10 mouse cellular contexts compared by ENCODE assay signal in the genomic region with DNA sequence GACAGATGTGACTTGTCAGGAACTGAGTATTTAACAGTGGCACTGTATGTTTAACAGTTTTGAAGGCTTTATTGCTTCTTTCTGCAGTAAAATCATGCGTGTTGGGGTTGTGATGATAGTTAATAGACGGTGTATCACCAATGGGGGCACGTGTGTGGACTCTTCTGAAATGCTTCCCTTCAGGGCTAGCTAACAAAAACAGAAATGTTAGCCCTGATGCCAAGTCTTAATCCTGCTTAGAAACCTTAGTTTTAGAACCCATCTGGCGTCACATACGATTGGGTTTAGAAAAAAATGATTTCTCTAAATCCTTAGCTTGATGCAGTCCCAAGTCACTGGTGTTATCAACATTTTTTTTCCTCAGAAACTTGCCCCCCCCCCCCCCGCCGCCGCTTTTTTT.
DNase-seq lines count a peak whose midpoint lies in the region; ATAC-seq and TF ChIP-seq lines count a peak whose summit lies in the region.
"Had no signal": no experiment of that assay in that cellular context is flagged by ENCODE, and none has a peak within 500 bp of the region (broad histone marks: within the 10 kb centered on the region; RNA-seq: fewer than 3 reads in every experiment).

No protein-coding gene starts in this region.

- no peak for ATAC-seq in lung, embryonic 15.5 days (ENCODE audit: borderline replicate concordance, extremely low read depth, low FRiP score, low TSS enrichment)
- no peak for ATAC-seq in hindbrain, embryonic 15.5 days (ENCODE audit: low FRiP score, low read depth)
- no peak for ATAC-seq in neural tube, embryonic 15.5 days (ENCODE audit: low FRiP score)

- no peak for TF ChIP-seq CTCF in cerebellum, adult 2 months (IDR thresholded peaks at IDR 0.05; ENCODE audit: borderline replicate concordance, insufficient read depth, low read depth, low read length)

- H3K4me3 ChIP-seq in cerebellum, adult 2 months (replicated peaks; ENCODE audit: insufficient read depth, low read depth, low read length): peak overlapping the region; percentile 92
- H3K4me3 ChIP-seq in lung, embryonic 15.5 days: no peak overlapping the region
- H3K4me3 ChIP-seq in hindbrain, embryonic 15.5 days: peak overlapping the region; percentile 58
- peak overlapping the region; percentile 53 for H3K4me3 ChIP-seq in neural tube, embryonic 15.5 days (replicated peaks)

- no peaks in the 10 kb centered on the region for H3K9me3 ChIP-seq in lung, embryonic 15.5 days
- H3K9me3 ChIP-seq in hindbrain, embryonic 15.5 days: no peaks in the 10 kb centered on the region
- H3K9me3 ChIP-seq in neural tube, embryonic 15.5 days (replicated peaks): no peaks in the 10 kb centered on the region

- H3K27ac ChIP-seq in cerebellum, adult 2 months (ENCODE audit: insufficient read depth, low read length): peak overlapping the region; percentile 64; the same call in 1 of the 2 replicates
- H3K27ac ChIP-seq in lung, embryonic 15.5 days: peak overlapping the region; percentile 63
- peak overlapping the region; percentile 98 for H3K27ac ChIP-seq in hindbrain, embryonic 15.5 days (replicated peaks)
- H3K27ac ChIP-seq in neural tube, embryonic 15.5 days (replicated peaks): peak overlapping the region; percentile 95

- DNase-seq in cerebellum, adult 2 months: peak; percentile 35 to 53
- no peak for DNase-seq in cerebellum, adult 11-12 months
- no peak for DNase-seq in lung, postnatal 4 days
- no peak for DNase-seq in thymus, postnatal 25 days
- no peak for DNase-seq in kidney, adult 9 months
- DNase-seq: adrenal gland, postnatal 25 days; lung, postnatal 36 days had no signal

- TF ChIP-seq POLR2A in cerebellum, adult 2 months (IDR thresholded peaks at IDR 0.05; ENCODE audit: borderline replicate concordance, insufficient read depth, low read length): no peak

- peak overlapping the region; percentile 18; the same call in 1 of the 2 replicates for H3K4me2 ChIP-seq in lung, embryonic 15.5 days
- peak overlapping the region; percentile 61 for H3K4me2 ChIP-seq in hindbrain, embryonic 15.5 days
- H3K4me2 ChIP-seq in neural tube, embryonic 15.5 days: peak overlapping the region; percentile 68

- 5% methylated on average over 8 of the region's 8 CpGs for WGBS in cerebellum, adult 2 months
- WGBS in lung, embryonic 15.5 days: 46% methylated on average over 8 of the region's 8 CpGs
- 22% methylated on average over 6 of the region's 8 CpGs for WGBS in hindbrain, embryonic 15.5 days
- WGBS in neural tube, embryonic 15.5 days: 31% methylated on average over 8 of the region's 8 CpGs

- no peaks in the 10 kb centered on the region for H3K36me3 ChIP-seq in lung, embryonic 15.5 days
- H3K36me3 ChIP-seq in hindbrain, embryonic 15.5 days: no peaks in the 10 kb centered on the region
- no peaks in the 10 kb centered on the region for H3K36me3 ChIP-seq in neural tube, embryonic 15.5 days

- no peaks in the 10 kb centered on the region for H3K4me1 ChIP-seq in cerebellum, adult 2 months (ENCODE audit: control insufficient read depth, insufficient read depth, low read length)
- H3K4me1 ChIP-seq in lung, embryonic 15.5 days: peaks cover 44% of the 10 kb centered on the region
- peaks cover 46% of the 10 kb centered on the region for H3K4me1 ChIP-seq in hindbrain, embryonic 15.5 days (replicated peaks)
- H3K4me1 ChIP-seq in neural tube, embryonic 15.5 days: peaks cover 52% of the 10 kb centered on the region

- no peak overlapping the region for H3K9ac ChIP-seq in lung, embryonic 15.5 days
- H3K9ac ChIP-seq in hindbrain, embryonic 15.5 days: peak overlapping the region; percentile 73
- H3K9ac ChIP-seq in neural tube, embryonic 15.5 days (replicated peaks): peak overlapping the region; percentile 79

- no peaks in the 10 kb centered on the region for H3K27me3 ChIP-seq in cerebellum, adult 2 months (ENCODE audit: control insufficient read depth, insufficient read depth, low read length)
- no peaks in the 10 kb centered on the region for H3K27me3 ChIP-seq in lung, embryonic 15.5 days
- no peaks in the 10 kb centered on the region for H3K27me3 ChIP-seq in hindbrain, embryonic 15.5 days
- H3K27me3 ChIP-seq in neural tube, embryonic 15.5 days (replicated peaks): no peaks in the 10 kb centered on the region

Comparison
In these comparisons a context has a peak if more than half of its experiments do, and no peak if none do; other contexts are left out.
1. DNase-seq: peak in cerebellum, adult 2 months (2 of 2); none in cerebellum, adult 11-12 months (single experiment), lung, postnatal 4 days (0 of 2), thymus, postnatal 25 days (single experiment) and kidney, adult 9 months (single experiment).
2. H3K4me2 ChIP-seq: peak in every context shown above with its lines; median percentile 68 in neural tube, embryonic 15.5 days; 61 in hindbrain, embryonic 15.5 days; 18 in lung, embryonic 15.5 days.
3. Peak in every context shown above with its lines, with median percentiles within 50 percentile points of each other: H3K27ac ChIP-seq.